Mouse (Mus musculus) myocyte (in vitro differentiated cells): ENCODE results near the gene Scd2.
A peak's percentile ranks its signal among the peaks of the same experiment; 100 is the strongest.

ENCODE experiments used
- CEBPB ChIP-seq: IDR thresholded peaks from 2 replicates; pipeline ENCODE4 v1.6.1; 2011; ENCODE audit warnings: mild to moderate bottlenecking, moderate library complexity; ENCODE audit not compliant: poor library complexity, insufficient read depth, severe bottlenecking
- E2F4 ChIP-seq: IDR thresholded peaks from one replicate; pipeline ENCODE4 v1.6.1; 2011; ENCODE audit warnings: mild to moderate bottlenecking, control low read depth, moderate library complexity; ENCODE audit not compliant: insufficient read depth
- MAX ChIP-seq: IDR thresholded peaks from one replicate; pipeline ENCODE4 v1.6.1; 2011; ENCODE audit warnings: low read depth, mild to moderate bottlenecking, control low read depth
- MYOD1 ChIP-seq, 3 experiments: IDR thresholded peaks; one replicate each; pipeline ENCODE4 v1.6.1; 2011; ENCODE audit warnings: control low read depth in 2 of 3, low read depth in 2 of 3, mild to moderate bottlenecking in 2 of 3, moderate library complexity in 1 of 3; ENCODE audit not compliant: insufficient read length in 2 of 3, control insufficient read depth in 1 of 3
- MYOG ChIP-seq, 3 experiments: IDR thresholded peaks; one replicate each; pipeline ENCODE4 v1.6.1; 2011; ENCODE audit warnings: control low read depth in 2 of 3, low read depth in 2 of 3, mild to moderate bottlenecking in 2 of 3; ENCODE audit not compliant: insufficient read length in 2 of 3, control insufficient read depth in 1 of 3, insufficient read depth in 1 of 3
- POLR2A ChIP-seq: IDR thresholded peaks from one replicate; pipeline ENCODE4 v1.6.1; 2011; ENCODE audit warnings: low read depth, mild to moderate bottlenecking, control low read depth, moderate library complexity; ENCODE audit not compliant: insufficient read length
- POLR2AphosphoS2 ChIP-seq: IDR thresholded peaks from one replicate; pipeline ENCODE4 v1.6.1; 2011; ENCODE audit warnings: low read depth, control low read depth; ENCODE audit not compliant: insufficient read length
- REST ChIP-seq: IDR thresholded peaks from one replicate; pipeline ENCODE4 v1.6.1; 2011; ENCODE audit warnings: mild to moderate bottlenecking, control low read depth, moderate library complexity; ENCODE audit not compliant: insufficient read depth, insufficient read length
- SRF ChIP-seq: IDR thresholded peaks from one replicate; pipeline ENCODE4 v1.6.1; 2011; ENCODE audit warnings: low read depth; ENCODE audit not compliant: control insufficient read depth, insufficient read length
- TCF12 ChIP-seq: IDR thresholded peaks from one replicate; pipeline ENCODE4 v1.6.1; 2011; ENCODE audit warnings: mild to moderate bottlenecking, control low read depth; ENCODE audit not compliant: poor library complexity, insufficient read depth, severe bottlenecking
- TCF3 ChIP-seq: IDR thresholded peaks from one replicate; pipeline ENCODE4 v1.6.1; 2011; ENCODE audit warnings: low read depth, control low read depth; ENCODE audit not compliant: insufficient read length
- USF1 ChIP-seq: IDR thresholded peaks from one replicate; pipeline ENCODE4 v1.6.1; 2011; ENCODE audit warnings: low read depth, mild to moderate bottlenecking, control low read depth, moderate library complexity

DNA sequence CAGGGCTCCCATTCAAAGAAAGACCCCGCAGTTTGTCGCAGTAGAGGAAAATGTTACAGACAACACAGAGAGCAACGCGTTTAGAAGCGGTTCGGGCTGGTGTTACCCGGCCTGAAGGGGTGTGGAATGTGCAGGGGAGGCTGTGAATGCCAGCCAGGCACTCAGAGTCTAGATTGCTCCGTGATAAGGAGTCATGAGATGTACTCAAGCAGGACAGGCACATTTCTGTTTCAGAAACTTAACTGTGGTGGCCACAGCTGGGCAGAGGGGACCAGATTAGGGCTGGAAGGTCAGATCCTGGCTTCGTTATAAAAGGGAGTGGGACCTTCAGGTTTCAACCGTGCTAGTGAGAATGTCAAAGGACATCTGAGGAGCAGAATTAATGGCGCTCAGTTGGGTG lies 8.8 kb upstream of the Scd2 start:
- TF ChIP-seq POLR2A = peak; percentile 6
- TF ChIP-seq POLR2AphosphoS2 = no peak
- no peak for TF ChIP-seq E2F4
- peak in 2 of 3 experiments; percentile 14 to 42 for TF ChIP-seq MYOD1 (IDR thresholded peaks at IDR 0.05; ENCODE audit: control insufficient read depth in 1 of 3, insufficient read length in 2 of 3, low read depth in 2 of 3)
- TF ChIP-seq TCF3 = no peak
- TF ChIP-seq TCF12 = no peak
- no peak for TF ChIP-seq CEBPB
- no peak for TF ChIP-seq USF1
- peak in 1 of 3 experiments; percentile 54 for TF ChIP-seq MYOG (IDR thresholded peaks at IDR 0.05; ENCODE audit: control insufficient read depth in 1 of 3, insufficient read depth in 1 of 3, insufficient read length in 2 of 3, low read depth in 2 of 3)
- TF ChIP-seq SRF = no peak
- TF ChIP-seq MAX = no peak
- TF ChIP-seq REST = no peak
